Mouse (Mus musculus): ENCODE measurements around the gene Cox16. TPM values are rescaled to one million over a fixed set of nuclear protein-coding genes. Genes with fewer than 3 reads are reported as not detected.
A peak's percentile ranks its signal among the peaks of the same experiment; 100 is the strongest.
"Not testable (repeated sequence)": the region's sequence is repeated elsewhere in the genome, so short reads cannot be mapped to it uniquely, and the experiment has no call there.

The Cox16 gene
- 70.4 and 71.3 TPM in 2 replicates for polyA plus RNA-seq (2012; ENCODE audit: insufficient read depth, insufficient read length, missing spikeins)

- peak within 1 kb of the TSS; percentile 71 for H3K4me3 ChIP-seq (ENCODE audit: insufficient read depth, low read length)
- TF ChIP-seq POLR2A (IDR thresholded peaks at IDR 0.05; ENCODE audit: borderline replicate concordance, low read depth, low read length) (no peak), CTCF (IDR thresholded peaks at IDR 0.05; ENCODE audit: low read depth, low read length) (no peak)
Measured at GRCm38 (mm10) chr12:81484727-81485191, at the start of gene Cox16. Cox16 (minus strand) TSS chr12:81485127.

GRCm38 (mm10) chr12:81533029-81533419 lies 48.1 kb upstream of the Cox16 start:
- H3K4me3 ChIP-seq (ENCODE audit: insufficient read depth, low read length), result peak overlapping the region; percentile 90
- TF ChIP-seq CTCF (IDR thresholded peaks at IDR 0.05; ENCODE audit: low read depth, low read length), result no peak
- TF ChIP-seq POLR2A (IDR thresholded peaks at IDR 0.05; ENCODE audit: borderline replicate concordance, low read depth, low read length), result no peak
- no peak overlapping the region for H3K27ac ChIP-seq (ENCODE audit: insufficient read depth, low read depth, low read length)
- H3K4me1 ChIP-seq (ENCODE audit: control insufficient read depth, insufficient read depth, low read length), result peaks cover 6% of the 10 kb centered on the region

More at GRCm38 (mm10) chr12:81484727-81485191, at the start of gene Cox16:
- 0 out of 2 replicates have a peak, but pooled peaks cover 5% of the 10 kb centered on the region for H3K4me1 ChIP-seq (ENCODE audit: control insufficient read depth, insufficient read depth, low read length)
- peak within 1 kb of the TSS; percentile 80 for H3K27ac ChIP-seq (ENCODE audit: insufficient read depth, low read depth, low read length)

GRCm38 (mm10) chr12:81532316-81533028 lies 47.5 kb upstream of the Cox16 start, which contains the start of the genes Gm20498 and Synj2bp:
Gm20498 (minus strand) TSS chr12:81532905.
Synj2bp (minus strand) TSS chr12:81532911.
- no peak for TF ChIP-seq POLR2A (IDR thresholded peaks at IDR 0.05; ENCODE audit: borderline replicate concordance, low read depth, low read length)
- TF ChIP-seq CTCF (IDR thresholded peaks at IDR 0.05; ENCODE audit: low read depth, low read length), result no peak
- Histone ChIP-seq H3K27ac (ENCODE audit: insufficient read depth, low read depth, low read length) (no peak within 1 kb of the TSS), H3K4me1 (ENCODE audit: control insufficient read depth, insufficient read depth, low read length) (peaks cover 6% of the 10 kb centered on the region), H3K4me3 (ENCODE audit: insufficient read depth, low read length) (peak within 1 kb of the TSS; percentile 90)

GRCm38 (mm10) chr12:81530587-81530986 lies 45.7 kb upstream of the Cox16 start:
- H3K4me1 ChIP-seq (ENCODE audit: control insufficient read depth, insufficient read depth, low read length); H3K4me3 ChIP-seq (ENCODE audit: insufficient read depth, low read length); H3K27ac ChIP-seq (ENCODE audit: insufficient read depth, low read depth, low read length): not testable (repeated sequence)

- H3K27ac ChIP-seq (ENCODE audit: insufficient read depth, low read depth, low read length); H3K4me1 ChIP-seq (ENCODE audit: control insufficient read depth, insufficient read depth, low read length); H3K4me3 ChIP-seq (ENCODE audit: insufficient read depth, low read length): not testable (repeated sequence)
Measured at GRCm38 (mm10) chr12:81496906-81497305, 12.0 kb upstream of the Cox16 start.

GRCm38 (mm10) chr12:81490491-81490890 lies 5.6 kb upstream of the Cox16 start:
- Histone ChIP-seq H3K27ac (ENCODE audit: insufficient read depth, low read depth, low read length) (no peak overlapping the region), H3K4me1 (ENCODE audit: control insufficient read depth, insufficient read depth, low read length) (0 out of 2 replicates have a peak, but pooled peaks cover 2% of the 10 kb centered on the region), H3K4me3 (ENCODE audit: insufficient read depth, low read length) (no peak overlapping the region)
- no peak for TF ChIP-seq CTCF (IDR thresholded peaks at IDR 0.05; ENCODE audit: low read depth, low read length)
- TF ChIP-seq POLR2A (IDR thresholded peaks at IDR 0.05; ENCODE audit: borderline replicate concordance, low read depth, low read length), result no peak

- H3K4me3 ChIP-seq (ENCODE audit: insufficient read depth, low read length), result peak overlapping the region; percentile 71
- H3K27ac ChIP-seq (ENCODE audit: insufficient read depth, low read depth, low read length), result peak overlapping the region; percentile 80; the same call in 1 of the 2 replicates
- TF ChIP-seq POLR2A (IDR thresholded peaks at IDR 0.05; ENCODE audit: borderline replicate concordance, low read depth, low read length) (no peak), CTCF (IDR thresholded peaks at IDR 0.05; ENCODE audit: low read depth, low read length) (no peak)
- H3K4me1 ChIP-seq (ENCODE audit: control insufficient read depth, insufficient read depth, low read length), result 0 out of 2 replicates have a peak, but pooled peaks cover 5% of the 10 kb centered on the region
Measured at GRCm38 (mm10) chr12:81485311-81485710, 384 bp upstream of the Cox16 start.

GRCm38 (mm10) chr12:81484212-81484611 lies 715 bp downstream of the Cox16 start:
- TF ChIP-seq CTCF (IDR thresholded peaks at IDR 0.05; ENCODE audit: low read depth, low read length), result no peak
- no peak for TF ChIP-seq POLR2A (IDR thresholded peaks at IDR 0.05; ENCODE audit: borderline replicate concordance, low read depth, low read length)
- Histone ChIP-seq H3K27ac (ENCODE audit: insufficient read depth, low read depth, low read length) (peak overlapping the region; percentile 80), H3K4me3 (ENCODE audit: insufficient read depth, low read length) (peak overlapping the region; percentile 71), H3K4me1 (ENCODE audit: control insufficient read depth, insufficient read depth, low read length) (0 out of 2 replicates have a peak, but pooled peaks cover 5% of the 10 kb centered on the region)

- H3K4me1 ChIP-seq (ENCODE audit: control insufficient read depth, insufficient read depth, low read length), result 0 out of 2 replicates have a peak, but pooled peaks cover 5% of the 10 kb centered on the region
- H3K4me3 ChIP-seq (ENCODE audit: insufficient read depth, low read length), result peak overlapping the region; percentile 71
- H3K27ac ChIP-seq (ENCODE audit: insufficient read depth, low read depth, low read length), result peak overlapping the region; percentile 36
- TF ChIP-seq POLR2A (IDR thresholded peaks at IDR 0.05; ENCODE audit: borderline replicate concordance, low read depth, low read length) (no peak), CTCF (IDR thresholded peaks at IDR 0.05; ENCODE audit: low read depth, low read length) (no peak)
Measured at GRCm38 (mm10) chr12:81483656-81484055, 1.3 kb downstream of the Cox16 start.

- not testable (repeated sequence) for H3K27ac ChIP-seq (ENCODE audit: insufficient read depth, low read depth, low read length); H3K4me1 ChIP-seq (ENCODE audit: control insufficient read depth, insufficient read depth, low read length); H3K4me3 ChIP-seq (ENCODE audit: insufficient read depth, low read length)
Measured at GRCm38 (mm10) chr12:81459051-81459450, 25.9 kb downstream of the Cox16 start.

GRCm38 (mm10) chr12:81438985-81439384 lies 45.9 kb downstream of the Cox16 start:
- not testable (repeated sequence) for H3K27ac ChIP-seq (ENCODE audit: insufficient read depth, low read depth, low read length); H3K4me3 ChIP-seq (ENCODE audit: insufficient read depth, low read length); H3K4me1 ChIP-seq (ENCODE audit: control insufficient read depth, insufficient read depth, low read length)

GRCm38 (mm10) chr12:81434778-81435177 lies 50.1 kb downstream of the Cox16 start:
- not testable (repeated sequence) for H3K4me3 ChIP-seq (ENCODE audit: insufficient read depth, low read length); H3K4me1 ChIP-seq (ENCODE audit: control insufficient read depth, insufficient read depth, low read length); H3K27ac ChIP-seq (ENCODE audit: insufficient read depth, low read depth, low read length)

Measured in bone marrow macrophage, adult 2 months (primary cell).